Mouse (Mus musculus): ENCODE measurements around the gene Chrna1.

Gene Chrna1

DNA sequence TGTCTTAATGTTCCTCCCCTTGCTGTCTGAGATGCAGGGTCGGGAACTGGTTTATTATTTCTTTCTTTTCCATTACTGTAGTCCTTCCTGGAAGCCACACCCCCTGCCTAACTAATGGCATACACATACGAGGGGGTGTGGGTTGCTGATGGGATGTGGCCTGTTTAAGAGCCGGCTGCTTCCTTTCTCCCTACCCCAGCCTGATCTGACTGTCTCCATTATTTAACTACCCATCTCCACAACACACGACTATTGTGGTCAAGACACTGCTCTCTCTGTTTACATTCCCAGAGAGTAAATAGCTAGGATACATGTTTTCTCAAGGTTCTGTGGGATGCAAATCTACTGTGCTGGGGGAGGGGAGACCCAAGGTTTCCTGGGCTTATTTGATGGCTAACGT is 58.4 kb downstream of the Chrna1 start:
- DNase-seq (ENCODE audit: extremely low read depth, low read depth), result no peak

DNA sequence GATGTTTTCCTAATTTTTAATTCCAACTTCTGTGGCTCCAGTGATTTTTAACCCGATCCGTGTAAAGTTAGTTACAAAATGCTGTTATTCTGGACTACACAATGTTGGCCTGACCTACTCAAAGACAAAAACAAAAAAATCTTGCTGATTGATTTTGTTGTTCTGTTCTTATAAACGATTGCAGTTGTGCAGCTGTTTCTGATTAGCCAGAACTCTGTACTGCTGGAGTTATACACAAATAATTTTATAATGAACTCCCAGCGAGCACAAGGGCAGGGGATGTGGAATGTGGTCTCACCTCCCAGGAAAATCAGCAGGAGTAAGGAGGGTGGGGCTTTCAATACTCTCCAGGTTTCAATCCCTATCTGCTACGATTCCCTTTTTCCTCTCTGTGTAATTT is 61.2 kb downstream of the Chrna1 start:
- DNase-seq (ENCODE audit: extremely low read depth, low read depth), result no peak

DNA sequence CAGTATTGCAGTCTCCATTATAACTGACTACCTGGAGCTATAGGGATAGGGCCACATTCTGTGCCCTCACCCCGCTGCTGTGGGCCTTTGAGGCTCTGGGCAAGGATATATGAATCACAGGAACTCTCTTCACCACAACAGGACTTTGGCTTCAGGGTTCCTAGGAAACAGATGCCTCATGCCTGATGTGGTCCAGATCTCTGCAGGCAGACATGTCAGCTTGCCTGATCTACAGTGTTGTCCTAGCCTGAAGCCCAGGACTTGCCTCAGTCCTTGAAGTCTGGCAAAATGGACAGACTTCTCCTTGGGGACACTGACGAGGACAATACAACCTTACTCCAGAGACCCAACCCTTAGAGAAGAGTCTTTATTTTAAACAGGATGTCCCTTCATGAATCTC is 61.8 kb downstream of the Chrna1 start:
- no peak for DNase-seq (ENCODE audit: extremely low read depth, low read depth)

DNA sequence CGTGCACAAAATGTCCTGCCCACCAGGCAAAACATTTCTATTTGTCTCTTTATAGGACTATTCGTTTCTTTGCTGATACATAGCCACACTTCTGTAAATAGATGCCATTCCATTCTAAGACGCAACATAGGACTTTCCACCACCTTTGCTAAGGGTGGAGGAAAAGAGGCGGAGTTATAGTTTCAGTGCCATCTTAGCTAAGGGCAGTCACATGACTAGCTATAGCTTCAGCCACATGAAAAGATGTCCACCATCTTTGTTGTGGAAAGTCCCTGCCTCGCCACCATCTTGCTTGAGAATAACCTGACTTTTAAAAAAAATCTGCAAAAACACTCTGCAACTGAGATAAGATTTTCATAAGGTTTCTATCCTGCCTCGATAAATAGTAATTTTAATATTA is 66.0 kb downstream of the Chrna1 start:
- DNase-seq (ENCODE audit: extremely low read depth, low read depth), result no peak

Measured in MEL-GATA-1-ER (cell line).